Mouse (Mus musculus): ENCODE results near the gene Trpm3.
"Not testable (repeated sequence)": the region's sequence is repeated elsewhere in the genome, so short reads cannot be mapped to it uniquely, and the experiment has no call there.

The Trpm3 gene

DNA sequence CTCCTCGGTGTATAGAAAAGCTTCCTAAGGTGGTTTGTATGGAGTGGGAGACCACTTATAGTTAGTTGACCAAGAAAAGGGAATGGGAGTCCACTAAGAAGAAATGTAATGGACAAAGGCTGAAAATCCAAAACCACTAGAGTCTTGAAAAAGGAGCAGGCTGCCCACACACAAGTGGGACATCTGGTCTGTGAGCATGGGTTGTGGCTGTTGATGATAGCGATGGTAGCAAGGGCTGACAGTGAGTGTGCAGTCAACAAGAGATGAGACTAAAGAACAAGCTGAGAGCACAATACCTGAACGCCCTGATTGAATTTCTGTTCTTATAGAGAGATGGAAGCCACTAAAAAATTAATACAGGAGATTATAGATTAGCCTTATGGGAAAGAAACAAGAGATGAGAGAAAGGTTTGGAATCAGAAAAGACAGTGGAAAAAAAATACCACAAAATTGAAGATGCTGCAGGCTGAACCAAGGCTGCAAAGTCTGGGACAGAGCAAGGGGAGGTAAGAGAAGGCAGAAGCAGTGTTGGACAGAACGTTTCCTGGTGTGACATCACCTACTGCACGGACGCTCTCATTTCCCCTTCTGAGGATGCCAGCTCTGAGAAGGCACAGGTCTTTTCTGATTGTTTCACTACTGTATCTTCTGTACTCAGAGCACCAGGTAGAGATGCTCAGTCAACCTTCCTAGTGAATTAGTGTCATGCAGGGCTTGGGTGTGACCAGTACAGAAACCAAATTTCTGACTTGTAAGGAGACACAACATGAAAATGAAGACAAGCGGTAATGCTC is 710.1 kb downstream of the Trpm3 start:
- DNase-seq (ENCODE audit: low read depth), result no peak

DNA sequence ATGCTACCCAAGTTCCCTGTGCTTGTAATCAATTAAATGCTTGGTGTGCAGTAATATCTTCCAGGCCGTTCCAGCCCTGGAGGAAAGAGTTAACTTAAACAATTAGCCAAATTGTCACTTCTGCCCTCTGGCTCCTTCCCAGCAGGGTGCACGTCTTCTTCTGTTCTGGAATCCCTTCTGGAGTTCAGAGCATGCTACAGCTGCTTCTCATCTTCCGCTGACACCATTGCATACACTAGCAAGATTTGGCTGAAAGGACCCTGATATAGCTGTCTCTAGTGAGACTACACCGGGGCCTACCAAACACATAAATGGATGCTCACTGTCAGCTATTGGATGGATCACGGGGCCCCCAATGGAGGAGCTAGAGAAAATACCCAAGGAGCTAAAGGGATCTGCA is 712.6 kb downstream of the Trpm3 start:
- DNase-seq (ENCODE audit: low read depth), result not testable (repeated sequence)

DNA sequence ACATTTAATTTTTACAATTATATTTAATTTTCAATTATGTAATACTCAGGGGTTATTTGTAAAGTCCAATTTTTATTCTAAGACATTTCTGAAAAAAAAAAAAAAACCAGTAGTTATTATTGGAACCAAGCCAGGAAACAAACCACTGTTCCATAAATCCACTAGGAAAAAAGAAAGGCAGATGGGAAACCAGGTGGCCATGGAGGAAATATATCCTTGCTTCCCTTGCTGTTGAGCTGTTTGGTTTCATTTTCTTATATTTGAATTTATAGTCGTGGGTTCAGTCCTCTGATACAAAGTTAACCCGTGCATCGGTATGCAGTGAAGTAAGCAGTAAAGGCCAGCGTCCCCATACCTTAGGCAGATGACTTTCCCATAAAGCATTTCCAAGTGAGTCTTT is 720.8 kb downstream of the Trpm3 start:
- no peak for DNase-seq (ENCODE audit: low read depth)

DNA sequence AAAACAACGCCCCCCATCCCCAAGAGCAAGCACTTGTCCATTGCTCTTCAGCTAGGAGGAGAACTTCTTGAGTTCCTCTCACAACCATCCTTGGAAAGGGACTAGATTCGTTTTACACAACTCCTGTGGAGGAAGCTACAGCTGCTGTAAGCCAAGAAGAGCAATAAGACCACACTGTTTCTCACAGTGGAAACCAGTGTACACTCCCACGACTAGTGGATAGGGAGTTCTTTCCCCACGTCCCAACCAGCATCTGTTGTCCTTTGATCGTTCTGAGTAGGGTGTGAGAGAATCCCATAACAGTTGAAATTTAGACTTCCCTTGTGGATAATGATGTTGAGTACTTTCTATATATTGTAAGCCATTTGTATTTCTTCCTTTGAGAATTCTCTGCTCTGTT is 728.6 kb downstream of the Trpm3 start:
- no peak for DNase-seq (ENCODE audit: low read depth)

DNA sequence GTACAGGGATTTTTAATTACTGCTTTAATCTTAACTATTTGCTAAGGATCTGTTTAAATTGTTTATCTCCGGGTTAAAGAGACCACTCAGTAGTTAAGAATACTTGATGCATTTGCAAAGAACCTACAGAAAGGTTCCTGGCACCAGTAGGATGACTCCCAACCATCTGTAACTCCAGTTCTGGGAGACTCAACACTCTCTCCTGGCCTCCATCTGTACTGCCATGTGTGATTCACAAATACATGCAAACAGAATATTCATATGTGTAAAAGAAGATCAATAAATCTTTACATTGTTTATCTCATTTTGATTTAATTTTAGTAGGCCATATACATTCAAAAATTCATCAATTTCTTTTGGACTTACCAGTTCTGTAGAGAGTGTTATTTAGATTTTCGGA is 731.0 kb downstream of the Trpm3 start:
- no peak for DNase-seq (ENCODE audit: low read depth)

DNA sequence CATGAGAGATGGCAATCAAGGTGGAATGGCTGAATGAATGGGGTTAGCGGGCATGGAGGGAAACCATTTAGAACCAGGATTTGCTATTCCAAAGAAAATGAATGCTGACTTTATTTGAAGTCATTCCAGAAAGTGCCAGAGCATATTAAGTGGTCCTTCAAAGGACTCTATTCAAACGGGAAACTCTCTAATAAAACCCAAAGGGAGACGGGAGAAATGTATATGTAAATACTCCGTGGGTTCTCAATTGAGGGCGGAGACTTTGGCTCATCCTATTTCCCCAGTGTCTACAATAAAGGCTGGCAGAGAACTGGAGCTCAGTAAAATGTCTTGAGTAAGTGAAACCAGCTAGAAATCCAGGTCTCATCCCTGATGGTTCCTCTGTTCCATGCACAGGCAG is 733.6 kb downstream of the Trpm3 start:
- DNase-seq (ENCODE audit: low read depth), result no peak

DNA sequence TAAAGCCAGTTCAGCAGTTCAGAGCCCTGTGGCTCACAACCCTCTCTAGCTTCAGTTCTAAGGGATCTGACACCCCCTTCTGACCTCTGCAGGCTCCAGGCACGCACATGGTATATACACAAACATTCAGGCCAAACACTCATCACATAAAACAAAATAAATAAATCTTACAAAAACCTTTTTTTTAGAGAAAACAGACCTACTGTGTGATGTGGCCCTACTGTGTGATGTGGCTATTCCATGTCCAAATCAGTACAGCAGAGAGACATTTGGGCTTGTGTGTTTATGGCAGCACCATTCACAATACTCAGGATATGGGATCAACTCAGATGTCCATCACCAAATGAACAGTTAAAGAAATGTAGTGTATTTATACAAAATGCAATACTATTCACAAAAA is 741.4 kb downstream of the Trpm3 start:
- DNase-seq (ENCODE audit: low read depth), result no peak

DNA sequence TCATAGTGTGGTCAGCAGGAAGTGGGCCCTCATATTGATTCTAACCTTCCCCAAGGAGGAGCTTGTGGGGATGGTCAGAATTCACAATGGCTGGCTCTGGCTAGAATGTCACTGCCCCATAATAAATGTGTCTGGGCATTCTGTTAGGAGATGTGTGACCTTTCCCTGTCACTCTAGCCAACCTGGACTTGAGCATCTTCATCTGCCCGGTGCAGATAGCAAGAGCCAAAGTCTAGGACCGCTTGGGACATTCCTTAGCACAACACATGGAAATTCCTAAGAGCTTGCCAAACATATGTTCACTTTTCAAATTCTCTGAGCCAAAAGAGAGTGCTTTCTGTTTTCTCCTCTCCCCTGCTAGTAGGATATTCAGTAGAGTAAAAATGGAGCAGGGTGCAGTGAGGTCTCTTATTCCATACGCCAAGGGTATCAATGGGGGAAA is 743.8 kb downstream of the Trpm3 start:
- DNase-seq (ENCODE audit: low read depth), result no peak

DNA sequence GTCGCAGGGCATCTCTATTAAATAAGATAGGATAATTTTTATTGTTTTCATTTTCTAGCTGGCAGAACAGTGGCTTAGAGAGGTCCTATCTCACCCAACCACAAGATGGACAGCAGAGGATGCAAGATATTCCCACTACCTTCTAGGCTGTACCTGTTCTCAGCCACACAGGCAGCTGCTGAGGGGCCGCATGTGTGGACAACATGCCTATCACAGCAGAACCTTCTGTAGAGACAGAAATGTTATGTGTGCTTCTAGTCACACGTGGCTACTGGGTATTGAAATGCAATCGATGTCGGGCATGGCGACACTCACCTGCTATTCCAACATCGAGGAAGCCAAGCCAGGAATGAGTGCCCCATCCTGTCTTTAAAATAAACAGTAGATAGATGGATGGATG is 744.3 kb downstream of the Trpm3 start:
- no peak for DNase-seq (ENCODE audit: low read depth)

DNA sequence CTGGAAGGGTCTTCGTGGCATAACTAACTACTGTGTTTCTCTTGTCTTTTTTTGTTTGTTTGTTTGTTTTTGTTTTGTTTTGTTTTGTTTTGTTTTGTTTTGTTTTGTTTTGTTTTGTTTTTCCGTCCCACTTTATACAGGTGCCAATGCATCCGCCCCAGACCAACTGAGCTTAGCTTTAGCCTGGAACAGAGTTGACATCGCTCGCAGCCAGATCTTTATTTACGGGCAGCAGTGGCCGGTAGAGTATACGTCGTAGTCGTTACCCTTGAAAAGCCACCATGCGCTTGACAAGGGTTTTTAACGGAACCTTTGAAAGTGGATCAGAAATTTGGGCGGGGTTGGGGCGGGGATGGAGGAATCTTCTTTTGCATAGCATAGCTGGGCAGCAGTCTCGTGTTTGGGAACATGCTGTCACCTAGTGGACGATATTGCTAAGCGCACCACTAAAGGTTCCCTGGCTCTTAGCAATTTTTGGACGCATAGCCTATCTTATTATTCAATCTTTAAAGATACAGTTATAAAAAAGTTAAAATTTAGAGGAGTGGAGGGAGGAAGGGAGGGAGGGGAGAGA is 745.0 kb downstream of the Trpm3 start:
- DNase-seq (ENCODE audit: low read depth), result no peak

DNA sequence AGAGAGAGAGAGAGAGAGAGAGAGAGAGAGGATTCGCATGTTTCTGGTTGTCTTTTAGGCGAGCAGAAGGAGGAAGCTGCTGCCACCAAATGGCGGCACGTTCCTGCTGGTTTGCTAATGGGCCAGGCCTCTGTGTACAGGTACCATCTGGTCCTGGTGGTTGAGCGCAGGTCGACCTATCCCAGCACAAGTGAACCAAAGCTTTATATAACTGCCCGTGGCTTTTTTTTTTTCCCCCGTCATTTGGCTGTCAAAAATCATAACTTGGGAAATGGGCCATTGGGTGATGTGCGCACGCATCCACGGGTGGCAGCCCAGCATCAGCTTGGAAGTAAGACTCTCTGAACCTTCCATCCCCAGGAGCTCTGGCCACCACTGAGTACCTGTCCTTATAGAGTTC is 745.5 kb downstream of the Trpm3 start:
- no peak for DNase-seq (ENCODE audit: low read depth)

DNA sequence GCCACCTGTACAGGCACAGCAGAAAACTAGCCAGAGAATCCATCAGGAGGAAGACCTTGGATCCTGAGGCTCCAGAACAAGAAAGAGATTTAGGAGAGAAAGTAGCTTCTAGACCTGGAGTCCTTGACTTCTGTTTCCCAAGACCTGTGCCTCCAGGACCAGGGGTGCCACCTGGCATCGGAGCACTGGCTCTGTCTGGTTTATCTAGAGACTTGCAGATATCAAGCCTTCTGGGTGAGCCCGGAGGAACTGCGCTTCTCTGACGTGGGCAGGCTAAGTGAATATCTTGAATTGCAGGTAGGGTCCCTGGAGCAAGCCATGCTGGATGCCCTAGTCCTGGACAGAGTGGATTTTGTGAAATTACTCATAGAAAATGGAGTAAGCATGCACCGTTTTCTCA is 746.2 kb downstream of the Trpm3 start:
- no peak for DNase-seq (ENCODE audit: low read depth)

DNA sequence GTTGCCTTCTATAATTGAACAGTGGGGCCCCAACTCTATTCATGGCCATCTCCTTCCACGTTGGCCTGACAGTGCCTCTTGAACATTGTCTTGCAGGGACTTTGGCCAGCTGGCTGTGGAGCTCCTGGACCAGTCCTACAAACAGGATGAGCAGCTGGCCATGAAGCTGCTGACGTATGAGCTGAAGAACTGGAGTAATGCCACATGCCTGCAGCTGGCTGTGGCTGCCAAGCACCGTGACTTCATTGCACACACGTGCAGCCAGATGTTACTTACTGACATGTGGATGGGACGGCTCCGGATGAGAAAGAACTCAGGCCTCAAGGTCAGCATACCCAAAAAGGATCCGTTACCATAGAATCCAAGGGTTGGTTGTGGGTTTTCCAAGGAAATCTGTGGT is 763.0 kb downstream of the Trpm3 start:
- no peak for DNase-seq (ENCODE audit: low read depth)

DNA sequence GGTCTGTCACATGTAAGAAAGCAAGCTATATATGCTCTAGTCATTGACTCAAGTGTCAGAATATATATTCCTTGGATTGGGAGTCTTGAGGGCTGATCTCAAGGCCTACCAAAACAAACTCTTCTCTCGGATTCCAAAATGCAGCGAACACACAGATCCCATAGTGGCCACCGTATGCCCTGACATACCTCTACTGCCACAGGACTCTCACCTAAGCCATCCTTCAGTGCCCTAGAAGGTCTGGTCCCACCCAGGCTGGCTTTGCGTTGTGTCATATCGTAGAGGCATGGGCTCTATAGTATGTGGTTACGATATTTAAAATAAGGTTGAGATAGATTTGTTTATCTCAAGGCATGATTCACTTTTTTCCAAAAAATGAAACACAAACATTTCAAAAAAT is 763.5 kb downstream of the Trpm3 start:
- DNase-seq (ENCODE audit: low read depth), result no peak

DNA sequence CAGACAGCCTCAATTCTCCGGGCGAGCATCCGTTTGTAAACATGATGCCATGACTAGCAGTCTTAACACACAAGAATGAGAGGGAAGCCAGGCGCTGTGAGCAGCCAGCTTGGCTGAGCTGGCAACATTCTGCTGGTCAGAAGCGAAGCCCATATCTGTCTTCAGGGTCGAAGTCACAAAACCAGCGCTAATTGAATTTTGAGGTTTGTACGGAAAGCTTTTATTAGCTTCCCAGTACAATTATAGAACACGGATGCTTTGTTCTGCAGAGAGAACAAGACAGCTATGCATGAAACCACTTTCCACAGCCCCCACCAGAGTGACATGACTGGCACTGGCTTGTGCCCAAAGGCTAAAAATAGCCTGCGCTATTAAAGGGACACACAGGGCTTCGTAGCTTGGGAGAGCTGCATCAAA is 766.2 kb downstream of the Trpm3 start:
- DNase-seq (ENCODE audit: low read depth), result no peak

DNA sequence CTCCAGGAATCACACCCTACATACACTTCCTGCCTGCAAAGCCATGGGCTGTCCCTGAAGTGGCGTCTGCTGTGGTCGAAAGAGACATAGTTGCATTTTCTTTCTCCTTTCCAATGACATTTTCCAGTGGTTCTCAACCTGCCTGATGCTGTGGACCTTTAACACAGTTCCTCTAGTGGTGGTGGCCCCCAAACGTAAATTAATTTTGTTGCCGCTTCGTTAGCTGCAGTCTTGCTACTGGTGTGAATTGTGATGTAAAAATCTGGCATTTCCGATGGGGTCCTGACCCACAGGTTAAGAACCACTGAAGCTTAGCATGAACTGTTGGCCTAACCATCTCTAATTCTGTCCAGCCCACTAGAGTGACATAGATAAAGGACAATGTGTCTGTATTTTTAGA is 771.8 kb downstream of the Trpm3 start:
- DNase-seq (ENCODE audit: low read depth), result no peak

DNA sequence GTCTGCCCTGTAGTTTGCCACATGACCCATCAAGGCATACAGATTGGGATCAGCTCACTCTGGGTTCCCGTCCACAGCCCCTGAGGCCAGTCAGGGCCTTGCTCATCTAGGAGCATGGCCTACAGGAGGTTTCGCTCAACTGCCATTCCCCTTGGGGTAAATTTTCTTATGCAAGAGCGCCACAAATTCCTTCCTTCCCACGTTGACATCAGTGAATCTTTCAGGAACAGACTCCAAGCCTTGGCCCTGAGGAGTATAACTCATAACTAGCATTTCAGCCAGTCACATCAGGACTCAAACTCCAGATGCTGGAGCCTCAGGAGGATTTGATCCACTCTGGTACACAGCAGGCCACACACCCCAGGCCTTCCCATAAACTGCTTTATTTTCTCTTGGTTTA is 774.1 kb downstream of the Trpm3 start:
- no peak for DNase-seq (ENCODE audit: low read depth)

DNA sequence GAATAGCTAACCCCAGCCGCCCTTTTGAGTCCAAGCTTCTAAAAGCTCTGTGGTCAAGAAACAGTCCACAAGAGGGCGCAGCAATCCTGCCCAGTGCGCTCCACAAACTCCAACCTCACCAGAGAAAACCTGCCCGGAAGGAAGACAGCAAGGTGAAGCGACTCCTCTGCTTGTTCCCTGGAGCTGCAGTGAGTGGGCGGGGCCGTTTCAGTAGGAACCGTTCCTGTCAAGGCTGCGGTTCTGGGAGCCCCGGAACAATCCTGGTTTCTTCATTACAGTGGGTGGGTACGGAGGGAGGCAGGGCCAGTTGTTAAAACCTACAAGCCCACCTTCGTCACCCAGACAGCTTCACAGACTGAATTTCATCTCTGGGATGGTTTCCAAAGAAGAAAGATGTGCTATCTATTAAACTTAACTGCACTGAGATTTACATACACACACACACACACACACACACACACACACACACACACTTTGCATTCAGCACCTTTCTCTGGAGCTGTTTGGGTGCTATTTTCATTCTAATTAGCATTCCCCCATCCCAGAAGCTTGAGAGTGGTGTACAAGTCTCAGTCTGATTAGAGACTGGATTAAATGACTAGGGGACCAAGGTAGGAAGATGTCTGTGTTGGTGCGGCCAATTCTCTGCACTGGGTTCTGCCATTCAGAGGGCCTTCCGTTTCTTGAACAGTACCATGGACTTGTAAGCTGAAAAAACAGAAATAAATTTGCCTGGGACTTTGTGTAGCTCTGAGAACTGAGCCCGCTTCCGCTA is 777.2 kb downstream of the Trpm3 start:
- peak; percentile 52 for DNase-seq (ENCODE audit: low read depth)

DNA sequence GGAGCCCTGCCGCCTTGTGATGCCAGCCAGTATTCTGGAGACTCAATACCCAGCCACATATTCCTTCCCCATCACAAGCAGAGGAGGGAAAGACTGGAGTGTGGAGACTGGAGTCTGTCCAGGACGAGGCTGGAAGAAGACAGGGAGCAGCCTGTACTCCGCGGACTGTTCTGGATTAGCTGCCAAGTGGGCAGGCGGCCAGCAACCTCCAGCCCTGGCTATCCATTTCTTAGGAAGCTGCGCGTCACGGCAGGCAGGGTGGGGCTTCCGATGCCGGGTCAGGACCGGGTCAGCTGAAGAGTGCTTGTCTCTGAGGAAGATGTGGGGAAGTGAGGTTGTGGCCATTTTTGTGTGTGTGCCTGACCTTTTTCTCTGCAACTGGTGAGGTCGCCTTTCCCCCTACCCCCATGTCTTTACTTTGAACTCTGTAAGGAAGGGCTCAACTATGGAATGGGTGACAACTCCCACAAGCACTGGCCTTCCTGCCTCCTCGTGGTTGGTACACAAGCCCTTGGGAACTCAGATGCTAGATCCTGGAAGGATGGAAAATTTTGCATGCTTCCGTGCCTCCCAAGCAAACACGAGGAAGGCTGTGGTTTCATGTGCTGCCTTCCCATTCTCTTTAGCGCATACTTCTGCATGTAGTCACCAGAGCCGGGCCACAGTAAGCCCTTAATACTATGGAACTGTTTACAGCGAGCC is 777.9 kb downstream of the Trpm3 start:
- DNase-seq (ENCODE audit: low read depth), result no peak

DNA sequence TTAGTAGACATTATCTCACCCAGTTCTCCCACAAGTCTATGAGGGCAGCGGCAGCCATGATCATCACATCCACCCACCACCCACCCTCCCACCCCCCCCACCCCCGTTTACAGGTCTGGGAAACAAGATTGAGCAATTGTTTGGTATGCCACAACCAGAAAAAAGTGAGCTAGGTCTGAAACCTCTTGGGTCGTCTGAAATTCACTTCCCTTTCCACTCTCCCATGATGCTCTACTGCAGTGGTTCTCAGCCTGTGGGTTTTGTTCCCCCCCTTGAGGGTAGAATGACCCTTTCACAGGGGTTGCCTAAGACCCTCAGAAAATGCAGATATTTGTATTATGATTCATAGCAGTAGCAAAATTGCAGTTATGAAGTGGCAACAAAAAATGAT is 778.5 kb downstream of the Trpm3 start:
- no peak for DNase-seq (ENCODE audit: low read depth)

DNA sequence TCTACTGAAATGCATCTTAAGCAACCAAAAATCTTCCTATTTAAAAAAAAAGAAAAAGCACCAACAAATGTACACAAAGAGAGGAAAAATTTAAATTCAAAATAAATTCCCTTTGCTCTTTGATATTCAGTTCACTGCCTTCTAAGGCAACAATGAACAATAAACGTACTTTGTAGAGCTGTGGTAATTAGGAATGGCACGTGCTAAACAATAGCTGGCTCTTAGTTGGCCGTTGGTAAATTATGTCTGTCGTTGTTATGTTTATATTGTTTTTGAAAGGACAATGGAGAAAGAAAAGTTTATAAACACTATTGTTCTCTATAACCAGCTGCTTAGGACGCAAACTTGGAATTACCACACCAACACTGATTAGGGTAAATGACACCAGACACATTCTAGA is 782.1 kb downstream of the Trpm3 start:
- no peak for DNase-seq (ENCODE audit: low read depth)

DNA sequence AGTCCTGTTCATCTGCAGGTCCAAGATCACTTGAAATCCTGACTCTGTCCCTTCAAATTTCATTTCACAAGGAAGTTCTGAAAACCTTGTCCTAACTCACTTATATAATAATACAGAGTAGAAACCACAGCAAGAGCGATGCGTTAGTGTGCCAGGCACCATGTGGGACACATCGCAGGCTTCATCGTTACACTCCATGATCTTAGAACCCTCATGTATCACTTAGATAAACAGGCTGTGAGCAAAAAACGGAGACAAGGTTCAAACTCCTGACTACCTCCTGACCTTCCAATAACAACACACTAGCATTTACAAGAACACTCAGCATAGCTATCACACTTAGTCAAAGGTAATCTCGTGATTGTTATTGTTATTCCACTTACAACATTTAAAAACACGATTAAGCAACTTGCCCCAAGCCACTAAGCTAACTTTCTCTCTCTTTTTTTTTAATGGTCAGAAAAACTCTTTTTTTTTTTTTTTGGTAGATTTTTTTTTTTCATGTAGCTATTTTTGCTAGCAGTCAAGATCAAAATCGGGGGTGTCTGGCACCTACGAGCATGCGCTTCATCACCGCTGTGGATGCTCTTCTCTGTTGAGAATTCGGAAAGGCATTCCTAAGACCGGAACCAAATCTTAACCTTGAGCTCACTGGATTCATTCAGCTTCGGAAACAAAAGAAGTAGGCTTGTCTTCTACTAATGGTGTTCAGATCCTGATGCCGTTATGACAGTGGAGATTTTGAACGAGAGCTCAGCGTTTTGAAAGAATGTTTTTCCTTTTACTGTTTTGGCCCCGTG is 784.2 kb downstream of the Trpm3 start:
- no peak for DNase-seq (ENCODE audit: low read depth)
